Mouse (Mus musculus) forebrain, embryonic 13.5 days (tissue): ENCODE data around the gene Csf3r. TPM values are rescaled to one million over a fixed set of nuclear protein-coding genes. Genes with fewer than 3 reads are reported as not detected.

Experiments used
- ATAC-seq: fragments of 200-750 bp; cut with Nextera tagmentation; 2 replicates; pipeline ENCODE4 v1.8.0; 2017
- H3K27ac ChIP-seq: fragments of 300-500 bp; sonication (generic); 2 replicates; pipeline ENCODE4 v1.5.1; 2015; ENCODE audit warnings: inconsistent platforms, mild to moderate bottlenecking, moderate library complexity
- H3K27me3 ChIP-seq: fragments of 300-500 bp; sonication (generic); 2 replicates; pipeline ENCODE4 v1.6.1; 2015; ENCODE audit warnings: mild to moderate bottlenecking, inconsistent platforms
- H3K36me3 ChIP-seq: fragments of 300-500 bp; sonication (generic); 2 replicates; pipeline ENCODE4 v1.6.1; 2015; ENCODE audit warnings: mild to moderate bottlenecking, inconsistent platforms; ENCODE audit not compliant: poor library complexity, severe bottlenecking
- H3K4me1 ChIP-seq: fragments of 300-500 bp; sonication (generic); 2 replicates; pipeline ENCODE4 v1.6.1; 2015; ENCODE audit warnings: inconsistent platforms
- H3K4me2 ChIP-seq: fragments of 300-500 bp; sonication (generic); 2 replicates; pipeline ENCODE4 v1.6.1; 2015; ENCODE audit warnings: inconsistent platforms, mild to moderate bottlenecking, moderate library complexity
- H3K4me3 ChIP-seq: fragments of 300-500 bp; sonication (generic); 2 replicates; pipeline ENCODE4 v1.5.1; 2015; ENCODE audit warnings: mild to moderate bottlenecking, inconsistent platforms
- H3K9ac ChIP-seq: fragments of 300-500 bp; sonication (generic); 2 replicates; pipeline ENCODE4 v1.6.1; 2015; ENCODE audit warnings: mild to moderate bottlenecking, inconsistent platforms
- H3K9me3 ChIP-seq: fragments of 300-500 bp; sonication (generic); replicated peaks from 2 replicates; pipeline ENCODE4 v1.6.1; 2016; ENCODE audit warnings: inconsistent platforms
- WGBS: fragments of 180-500 bp; shearing (Covaris S2); methylation state at CpG from one replicate; pipeline ENCODE4 v1.1.7; 2015; 5-methylcytosine and 5-hydroxymethylcytosine counted together
- polyA plus RNA-seq: library from polyadenylated mRNA; unstranded; fragments of >200 nt; fragmentation: Nextera tagmentation; extraction: Ambion mirVana; gene quantifications from 2 replicates; pipeline ENCODE4 v1.2.1, GENCODE M21; 2015

The Csf3r gene
- polyA plus RNA-seq, 1 experiment from 2014 or later: 0.10 TPM

DNA sequence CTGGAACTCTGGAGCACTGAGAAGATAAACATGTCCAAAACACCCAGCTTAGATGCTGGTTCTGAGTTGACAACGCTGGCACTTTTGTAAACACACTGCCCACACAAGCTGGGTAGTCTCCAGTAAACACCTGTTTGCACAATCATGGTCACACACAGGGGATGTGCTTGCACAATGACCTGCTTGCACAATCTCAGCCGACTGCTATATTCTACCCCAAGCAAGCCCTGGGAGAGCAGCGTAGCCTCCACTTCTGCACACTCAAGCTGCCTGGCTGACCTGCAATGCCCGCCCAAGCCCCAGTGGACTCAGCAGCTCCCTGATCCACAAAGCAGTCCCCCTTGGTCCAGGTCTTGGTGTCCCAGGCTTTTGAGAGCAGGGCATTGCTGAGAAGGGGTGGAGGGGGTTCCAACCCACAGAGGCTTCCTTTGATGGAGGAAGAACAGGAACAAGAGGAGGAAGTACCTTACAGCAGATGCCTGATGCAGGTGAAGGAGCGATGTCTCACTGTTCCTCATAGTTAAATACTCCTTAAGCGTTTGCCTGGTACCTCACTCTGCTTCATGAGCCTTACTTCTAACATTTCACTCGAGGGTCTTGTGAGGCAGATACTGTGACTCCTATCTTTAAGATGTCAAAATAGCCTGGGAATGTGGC lies 6.5 kb upstream of the Csf3r start:
- Histone ChIP-seq H3K9ac (no peak overlapping the region), H3K4me3 (no peak overlapping the region), H3K4me1 (no peaks in the 10 kb centered on the region), H3K9me3 (no peaks in the 10 kb centered on the region), H3K36me3 (no peaks in the 10 kb centered on the region), H3K4me2 (no peak overlapping the region), H3K27ac (no peak overlapping the region), H3K27me3 (no peaks in the 10 kb centered on the region)
- 82% methylated on average over 7 of the region's 7 CpGs for WGBS
- no peak for ATAC-seq

DNA sequence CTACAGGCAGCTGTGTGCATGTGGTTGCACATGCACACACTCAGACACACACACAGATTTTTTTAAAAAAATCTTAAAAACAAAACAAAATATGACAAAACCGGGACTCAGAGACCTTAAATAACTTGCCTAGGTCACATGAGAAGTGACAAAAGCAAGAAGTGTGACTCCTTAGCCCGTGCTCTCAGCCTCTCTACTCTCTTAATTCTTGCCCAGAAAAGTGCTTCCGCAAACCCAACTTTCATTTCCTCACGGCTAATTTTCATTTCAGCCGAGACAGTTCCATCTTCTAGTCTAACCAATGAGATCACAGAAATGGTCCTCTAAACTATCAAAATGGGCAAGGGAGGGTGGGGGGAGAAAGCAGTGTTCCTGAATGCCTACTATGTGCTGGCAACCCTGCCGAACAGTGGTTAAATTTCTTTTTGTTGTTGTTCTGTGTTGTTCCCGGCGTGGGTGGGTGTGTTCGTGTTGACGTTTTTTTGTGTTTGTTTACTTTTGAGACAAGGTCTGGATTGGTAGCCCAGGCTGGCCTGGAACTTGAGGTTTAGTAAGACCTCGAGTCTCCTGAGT lies 5.3 kb upstream of the Csf3r start:
- no peaks in the 10 kb centered on the region for H3K36me3 ChIP-seq
- no peak overlapping the region for H3K27ac ChIP-seq
- H3K4me3 ChIP-seq: no peak overlapping the region
- no peak overlapping the region for H3K9ac ChIP-seq
- ATAC-seq: no peak
- H3K4me2 ChIP-seq: no peak overlapping the region
- H3K9me3 ChIP-seq: no peaks in the 10 kb centered on the region
- H3K4me1 ChIP-seq: no peaks in the 10 kb centered on the region
- no peaks in the 10 kb centered on the region for H3K27me3 ChIP-seq
- WGBS: 84% methylated on average over 11 of the region's 11 CpGs

DNA sequence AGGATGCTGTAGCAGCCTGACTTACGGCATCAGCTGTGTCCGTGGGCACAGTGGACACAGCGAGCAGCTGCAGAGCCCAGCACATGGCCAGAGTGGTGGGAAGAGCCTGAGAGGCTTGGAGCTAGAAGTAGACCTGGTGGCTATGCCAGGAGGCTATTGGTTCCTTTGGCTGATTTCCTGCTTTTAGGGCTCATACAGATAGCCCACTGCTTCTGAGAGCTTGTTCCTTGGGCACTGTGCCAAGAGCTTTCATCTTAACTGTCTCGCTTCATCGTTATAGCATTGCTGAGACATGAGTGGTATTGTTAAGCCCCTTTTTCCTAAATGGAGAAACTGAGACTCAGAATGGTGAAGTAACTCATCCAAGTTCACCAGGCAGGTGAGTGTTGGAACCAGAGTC lies 1.5 kb downstream of the Csf3r start:
- WGBS: 78% methylated on average over 5 of the region's 5 CpGs
- no peak overlapping the region for H3K9ac ChIP-seq
- H3K4me1 ChIP-seq: no peaks in the 10 kb centered on the region
- no peaks in the 10 kb centered on the region for H3K36me3 ChIP-seq
- H3K4me3 ChIP-seq: no peak overlapping the region
- H3K27ac ChIP-seq: no peak overlapping the region
- H3K27me3 ChIP-seq: no peaks in the 10 kb centered on the region
- no peak overlapping the region for H3K4me2 ChIP-seq
- no peaks in the 10 kb centered on the region for H3K9me3 ChIP-seq
- ATAC-seq: no peak

DNA sequence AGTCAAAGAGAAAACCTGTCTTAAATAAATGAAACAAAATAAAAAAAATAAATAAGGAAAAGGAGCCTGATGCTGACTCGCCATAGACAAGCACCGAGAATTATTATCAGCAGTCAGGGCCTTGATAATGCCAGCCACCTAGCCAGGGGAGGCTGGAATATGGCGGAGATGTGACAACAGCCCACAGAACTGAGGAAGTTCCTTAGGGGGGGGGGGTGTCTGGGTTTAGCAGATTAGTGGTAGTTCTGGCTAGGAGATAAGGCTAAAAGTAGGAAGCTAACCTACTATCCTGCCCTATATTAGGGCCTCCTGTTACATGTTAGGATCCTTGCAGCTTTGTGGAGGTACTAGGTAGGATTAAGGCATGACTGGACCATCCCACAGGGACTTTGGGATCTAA lies 3.6 kb downstream of the Csf3r start:
- no peaks in the 10 kb centered on the region for H3K9me3 ChIP-seq
- H3K4me3 ChIP-seq: no peak overlapping the region
- H3K9ac ChIP-seq: no peak overlapping the region
- no peak overlapping the region for H3K27ac ChIP-seq
- ATAC-seq: no peak
- 87% methylated on average over 3 of the region's 3 CpGs for WGBS
- no peaks in the 10 kb centered on the region for H3K36me3 ChIP-seq
- no peaks in the 10 kb centered on the region for H3K4me1 ChIP-seq
- no peaks in the 10 kb centered on the region for H3K27me3 ChIP-seq
- H3K4me2 ChIP-seq: no peak overlapping the region

DNA sequence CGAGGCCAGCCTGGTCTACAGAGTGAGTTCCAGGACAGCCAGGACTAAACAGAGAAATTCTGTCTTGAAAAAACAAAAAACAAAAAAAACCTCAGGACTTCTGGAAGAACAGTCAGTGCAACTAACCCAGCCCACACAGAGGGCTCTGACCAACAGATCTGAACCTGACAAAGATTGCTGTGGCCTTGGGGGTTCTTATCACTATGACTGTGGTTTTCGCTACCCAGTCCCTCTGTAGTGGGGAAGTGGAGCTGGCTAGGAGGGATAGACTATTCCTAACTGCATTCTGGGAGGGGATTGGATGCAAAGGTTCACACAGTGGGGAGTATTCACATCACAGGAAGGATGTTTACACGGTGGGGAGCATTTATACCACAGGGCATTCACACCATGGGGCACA lies 4.7 kb downstream of the Csf3r start:
- no peak overlapping the region for H3K9ac ChIP-seq

DNA sequence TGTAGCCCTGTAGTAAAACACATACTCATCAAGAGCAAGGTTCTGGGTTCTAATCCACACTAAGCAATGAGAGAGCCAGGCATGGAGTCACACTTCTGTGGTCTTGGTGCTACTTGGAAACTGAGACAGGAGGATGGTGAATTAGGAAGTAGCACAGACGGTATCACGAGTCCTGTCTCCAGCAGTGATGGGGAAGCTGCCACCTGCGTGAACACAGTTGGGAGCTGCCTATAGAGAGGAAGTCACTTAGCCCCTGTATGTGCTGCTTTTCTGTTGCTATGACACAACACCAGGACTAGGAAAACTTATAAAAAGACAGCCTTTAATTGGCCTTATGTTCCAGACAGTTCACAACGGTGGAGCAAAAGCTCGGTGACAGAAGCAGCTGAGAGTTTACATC lies 6.4 kb downstream of the Csf3r start:
- no peak overlapping the region for H3K27ac ChIP-seq
- no peaks in the 10 kb centered on the region for H3K9me3 ChIP-seq
- no peaks in the 10 kb centered on the region for H3K27me3 ChIP-seq
- 75% methylated on average over 5 of the region's 5 CpGs for WGBS
- no peak overlapping the region for H3K4me3 ChIP-seq
- H3K9ac ChIP-seq: no peak overlapping the region
- H3K4me1 ChIP-seq: no peaks in the 10 kb centered on the region
- no peak for ATAC-seq
- no peaks in the 10 kb centered on the region for H3K36me3 ChIP-seq
- H3K4me2 ChIP-seq: no peak overlapping the region

More for the DNA sequence above, 4.7 kb downstream of the Csf3r start:
- ATAC-seq: no peak
- Histone ChIP-seq H3K4me1 (no peaks in the 10 kb centered on the region), H3K4me2 (no peak overlapping the region), H3K27me3 (no peaks in the 10 kb centered on the region), H3K9me3 (no peaks in the 10 kb centered on the region), H3K27ac (no peak overlapping the region), H3K4me3 (no peak overlapping the region), H3K36me3 (no peaks in the 10 kb centered on the region)
- WGBS: 74% methylated on average over 3 of the region's 3 CpGs

DNA sequence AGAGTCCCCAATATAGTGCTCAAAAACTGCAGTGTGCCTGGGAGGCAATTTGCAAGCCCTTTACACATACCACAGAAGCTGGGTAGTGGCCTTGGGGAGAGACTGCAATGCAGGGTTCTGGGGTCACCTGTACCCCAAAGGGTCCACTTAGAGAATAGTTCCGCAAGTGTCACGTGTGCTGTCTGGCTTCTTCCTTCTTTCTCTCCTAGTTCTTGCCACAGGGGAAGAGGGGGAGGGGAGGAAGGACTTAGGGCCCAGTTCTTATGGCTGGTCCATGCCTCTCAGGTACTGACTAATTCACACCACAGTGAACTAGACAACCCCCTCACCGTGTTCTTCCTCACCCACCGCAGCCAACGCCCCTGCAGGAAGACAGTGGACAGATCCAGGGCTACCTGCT lies 11.1 kb downstream of the Csf3r start:
- Histone ChIP-seq H3K4me1 (no peaks in the 10 kb centered on the region), H3K27me3 (no peaks in the 10 kb centered on the region), H3K36me3 (no peaks in the 10 kb centered on the region), H3K4me2 (no peak overlapping the region), H3K9ac (no peak overlapping the region), H3K9me3 (no peaks in the 10 kb centered on the region), H3K4me3 (no peak overlapping the region), H3K27ac (no peak overlapping the region)
- 79% methylated on average over 5 of the region's 5 CpGs for WGBS
- ATAC-seq: no peak

DNA sequence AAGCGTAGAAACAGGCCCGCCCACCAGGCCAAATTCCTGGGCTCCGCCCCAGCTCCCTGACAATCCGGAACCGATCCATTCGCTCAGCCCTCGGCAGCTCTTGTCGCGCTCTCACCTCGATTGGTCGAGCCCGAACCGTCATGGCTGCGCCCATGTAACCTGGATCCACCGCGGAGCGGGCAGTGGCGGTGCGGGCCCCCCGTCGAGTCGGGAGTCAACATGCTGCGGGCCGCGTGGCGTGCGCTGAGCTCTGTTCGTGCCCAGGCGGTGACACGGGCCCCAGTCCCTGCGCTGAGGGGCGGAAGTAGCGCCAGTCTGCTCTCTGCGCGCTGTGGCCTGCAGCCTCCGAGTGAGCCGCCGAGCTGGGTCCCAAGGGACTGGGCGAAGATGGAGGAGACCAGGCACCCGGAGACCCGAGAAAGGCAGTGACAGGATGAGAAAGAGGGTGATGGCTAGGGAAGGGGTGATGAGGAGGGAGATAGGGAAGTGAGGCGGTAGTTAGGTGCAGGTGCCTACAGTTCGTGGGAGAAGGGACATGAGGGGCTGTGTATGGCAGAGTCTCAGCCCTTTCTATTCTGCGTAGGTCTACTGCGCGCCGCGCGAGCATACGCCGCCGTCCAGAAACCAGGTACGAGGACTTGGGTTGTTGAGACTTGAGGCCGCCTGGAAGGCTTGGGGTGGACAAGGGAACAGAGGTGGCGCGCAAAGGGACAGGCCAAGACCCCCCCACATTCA lies 22.7 kb downstream of the Csf3r start, which contains the start of gene Mrps15:
Gene Mrps15 (plus strand): TSS at position 75 of the 735 bp plus-strand sequence.
- Histone ChIP-seq H3K27ac (peak within 1 kb of the TSS; percentile 48), H3K27me3 (no peaks in the 10 kb centered on the region), H3K36me3 (peaks cover 22% of the 10 kb centered on the region), H3K4me2 (peak within 1 kb of the TSS; percentile 93), H3K4me1 (peaks cover 14% of the 10 kb centered on the region), H3K4me3 (peak within 1 kb of the TSS; percentile 84), H3K9ac (peak within 1 kb of the TSS; percentile 81), H3K9me3 (no peaks in the 10 kb centered on the region)
- under 1% methylated on average over 56 of the region's 56 CpGs for WGBS
- ATAC-seq: peak; percentile 97

DNA sequence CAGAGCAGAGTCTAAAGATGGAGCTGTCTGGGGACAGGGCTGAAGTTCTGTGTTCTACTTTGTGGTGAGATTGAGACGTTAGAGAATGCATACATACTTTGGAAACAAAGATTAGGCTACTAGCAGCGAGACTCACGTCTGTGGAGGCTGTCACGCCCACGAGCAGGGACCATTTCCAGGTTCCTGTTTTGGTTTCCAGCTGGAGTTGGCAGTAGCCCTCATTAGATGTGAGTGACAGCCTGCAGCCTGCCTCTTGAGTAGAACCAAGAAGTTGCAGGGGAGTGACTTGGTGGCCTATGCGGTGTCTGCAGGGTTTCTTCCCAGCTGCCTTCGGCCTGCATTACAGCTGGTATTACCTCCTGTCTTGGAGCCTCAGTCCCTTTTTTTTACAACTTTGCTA lies 27.3 kb downstream of the Csf3r start:
- H3K9me3 ChIP-seq: no peaks in the 10 kb centered on the region
- no peaks in the 10 kb centered on the region for H3K27me3 ChIP-seq
- peaks cover 14% of the 10 kb centered on the region for H3K4me1 ChIP-seq
- H3K4me3 ChIP-seq: no peak overlapping the region
- 88% methylated on average over 7 of the region's 7 CpGs for WGBS
- no peak for ATAC-seq
- no peak overlapping the region for H3K9ac ChIP-seq
- no peak overlapping the region for H3K27ac ChIP-seq
- no peak overlapping the region for H3K4me2 ChIP-seq
- peaks cover 66% of the 10 kb centered on the region for H3K36me3 ChIP-seq

DNA sequence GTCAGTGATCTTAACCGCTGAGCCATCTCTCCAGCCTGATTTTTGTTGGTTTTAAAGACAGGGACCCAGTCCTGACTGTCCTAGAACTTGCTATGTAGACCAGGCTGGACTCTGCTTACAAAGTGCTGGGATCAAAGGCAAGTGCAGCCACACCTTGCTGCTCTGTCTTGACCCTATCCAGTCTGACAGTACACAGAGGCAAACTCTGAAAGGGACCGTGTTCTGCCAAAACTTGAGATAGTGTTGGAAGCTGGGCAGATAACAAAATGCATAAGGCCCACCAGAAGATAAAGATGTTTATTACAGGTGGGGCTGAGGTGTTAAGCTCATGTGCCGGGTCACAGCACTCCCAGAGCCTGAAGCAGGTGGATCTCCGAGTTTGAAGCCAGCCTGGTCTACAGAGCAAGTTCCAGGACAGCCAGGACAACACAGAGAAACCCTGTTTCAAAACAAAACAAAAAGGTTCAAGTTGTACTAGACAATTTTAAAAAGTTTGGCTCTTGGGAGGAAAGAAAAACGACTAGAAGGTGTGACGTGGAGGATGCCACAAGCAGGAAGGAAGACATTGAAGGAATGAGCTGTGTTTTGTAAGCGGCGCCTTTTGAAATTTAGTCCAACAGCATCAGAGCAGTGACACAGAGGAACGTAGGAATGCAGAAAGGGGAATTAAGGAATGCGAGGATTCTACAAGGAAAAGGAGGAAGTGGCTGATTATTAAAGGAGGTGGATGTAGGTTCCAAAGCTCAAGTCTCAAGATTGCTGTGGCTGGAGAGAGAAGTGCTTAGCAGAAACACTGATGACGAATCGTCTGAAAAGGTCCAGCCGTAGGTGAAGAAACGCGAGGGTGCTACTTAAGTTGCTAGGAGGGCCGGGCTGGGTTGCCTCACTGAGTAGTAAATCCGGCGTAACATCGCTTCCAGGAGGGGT lies 33.1 kb downstream of the Csf3r start:
- H3K9ac ChIP-seq: peak overlapping the region; percentile 62
- peak overlapping the region; percentile 84 for H3K4me2 ChIP-seq
- 16% methylated on average over 19 of the region's 19 CpGs for WGBS
- no peaks in the 10 kb centered on the region for H3K27me3 ChIP-seq
- peaks cover 39% of the 10 kb centered on the region for H3K36me3 ChIP-seq
- no peak overlapping the region for H3K27ac ChIP-seq
- H3K9me3 ChIP-seq: no peaks in the 10 kb centered on the region
- no peak for ATAC-seq
- H3K4me1 ChIP-seq: peaks cover 21% of the 10 kb centered on the region
- peak overlapping the region; percentile 73 for H3K4me3 ChIP-seq

DNA sequence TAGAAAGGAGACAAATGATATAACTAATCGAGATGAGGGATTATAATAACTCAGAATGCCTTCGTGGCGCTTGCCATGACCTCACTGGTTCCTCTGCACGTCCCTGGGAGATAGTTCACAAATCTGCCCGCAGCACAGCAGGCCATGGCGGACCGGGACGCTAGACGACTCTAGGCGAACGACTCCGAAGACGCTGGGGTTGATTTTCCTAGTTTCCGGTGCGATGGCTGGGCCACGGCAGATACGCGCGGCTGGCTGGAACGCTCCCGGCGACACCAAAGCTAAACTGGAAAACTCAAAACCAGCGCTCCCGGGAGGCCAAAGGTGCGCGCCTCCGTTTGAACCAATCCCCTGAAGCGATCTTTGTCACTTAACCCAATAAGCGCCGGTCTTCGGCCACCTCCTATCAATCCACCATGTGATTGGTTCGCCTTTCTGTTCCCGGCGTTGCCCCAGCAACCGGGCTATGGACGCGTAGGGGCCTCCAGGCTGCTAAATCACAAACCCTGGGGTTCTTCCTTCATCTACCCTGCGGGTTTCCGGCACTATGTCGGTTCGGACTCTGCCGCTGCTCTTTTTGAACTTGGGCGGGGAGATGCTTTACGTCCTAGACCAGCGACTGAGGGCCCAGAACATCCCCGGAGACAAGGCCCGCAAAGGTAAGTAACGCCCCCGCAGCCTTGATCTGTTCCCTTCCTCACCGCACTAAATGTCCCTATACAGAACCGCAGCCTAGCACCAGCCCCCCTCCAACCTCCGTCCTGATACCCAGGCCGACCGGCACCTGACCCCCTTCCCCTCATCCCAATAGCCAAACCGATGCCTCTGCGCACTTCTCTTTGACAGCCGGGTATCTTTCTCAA lies 34.0 kb downstream of the Csf3r start, which contains the start of gene Oscp1:
Gene Oscp1 (plus strand): TSS at position 432 of the 863 bp plus-strand sequence.
- WGBS: under 1% methylated on average over 57 of the region's 57 CpGs
- no peaks in the 10 kb centered on the region for H3K27me3 ChIP-seq

More for the DNA sequence above, 34.0 kb downstream of the Csf3r start, which contains the start of gene Oscp1:
- Histone ChIP-seq H3K9me3 (no peaks in the 10 kb centered on the region), H3K4me1 (peaks cover 21% of the 10 kb centered on the region), H3K4me3 (peak within 1 kb of the TSS; percentile 73), H3K9ac (peak within 1 kb of the TSS; percentile 79), H3K4me2 (peak within 1 kb of the TSS; percentile 84), H3K27ac (no peak within 1 kb of the TSS; the same call in 1 of the 2 replicates), H3K36me3 (peaks cover 31% of the 10 kb centered on the region)
- ATAC-seq: peak; percentile 100
